Mouse (Mus musculus): ENCODE measurements around the gene Olfr1358. TPM values are rescaled to one million over a fixed set of nuclear protein-coding genes. Genes with fewer than 3 reads are reported as not detected.

The Olfr1358 gene
- total RNA-seq, 2 experiments from 2014 or later, result not detected

GRCm38 (mm10) chr10:78565070-78565469 is 47.8 kb downstream of the Olfr1358 start:
- intact Hi-C loops (cut with DNase I), result no loop called here

GRCm38 (mm10) chr10:78569191-78569590 is 52.0 kb downstream of the Olfr1358 start:
- no peak for DNase-seq
- intact Hi-C loops (cut with DNase I), result no loop called here

More at GRCm38 (mm10) chr10:78565070-78565469, 47.8 kb downstream of the Olfr1358 start:
- DNase-seq, result no peak

- intact Hi-C loops (cut with DNase I), result loop anchor here (10.0 kb wide), 1 partner anchor 385 kb away; the partner anchor contains the start of gene Pwp2
- no peak for DNase-seq
Observed at GRCm38 (mm10) chr10:78569686-78570085, 52.5 kb downstream of the Olfr1358 start.

Small RNAs within 50 kb of the gene (microRNA-seq; reads per million reads assigned to microRNA genes)
- 0 reads per million in 2 experiments for gene Gm27541

Other genes with a start within 250 kb of the Olfr1358 start
- gene Agpat3, start 164.9 kb upstream of the Olfr1358 start, total RNA-seq (2021), result 100 to 1,000 TPM; 246 to 265 TPM
- 100 to 1,000 TPM in 1 of 2 experiments, 10 to 100 TPM in 1; 100.0 to 104 TPM for gene Rrp1, start 104.4 kb upstream of the Olfr1358 start, total RNA-seq (2021)
- gene Cstb, start 91.8 kb upstream of the Olfr1358 start, total RNA-seq (2021), result 10 to 100 TPM; 31.2 to 36.3 TPM
- gene Pdxk, start 52.5 kb upstream of the Olfr1358 start, total RNA-seq (2021), result 10 to 100 TPM; 10.2 to 11.1 TPM
- gene Ilvbl, start 56.9 kb downstream of the Olfr1358 start, total RNA-seq (2021), result 10 to 100 TPM; 44.4 to 45.9 TPM
- gene Syde1, start 74.5 kb downstream of the Olfr1358 start, total RNA-seq (2021), result 10 to 100 TPM; 15.0 to 15.1 TPM
- not detected for gene Olfr1357, start 100.6 kb downstream of the Olfr1358 start, total RNA-seq (2021)
- gene Casp14, start 200.9 kb downstream of the Olfr1358 start, total RNA-seq (2021), result not detected
- gene Ccdc105, start 235.6 kb downstream of the Olfr1358 start, total RNA-seq (2021), result not detected

All from heart, postnatal 14 days (tissue).